Mouse (Mus musculus): ENCODE results near the gene Thsd7a. TPM values are rescaled to one million over a fixed set of nuclear protein-coding genes. Genes with fewer than 3 reads are reported as not detected.

The Thsd7a gene
- polyA plus RNA-seq, 1 experiment: 8.9 TPM

GRCm38 (mm10) chr6:12575619-12576216 lies 173.5 kb downstream of the Thsd7a start:
- H3K4me3 ChIP-seq (ENCODE audit: insufficient read depth, low read length): no peak overlapping the region
- H3K4me1 ChIP-seq (ENCODE audit: control insufficient read depth, insufficient read depth, low read length): no peaks in the 10 kb centered on the region
- no peak overlapping the region for H3K27ac ChIP-seq (ENCODE audit: insufficient read depth, low read length)
- TF ChIP-seq CTCF (IDR thresholded peaks at IDR 0.05; ENCODE audit: extremely low read depth, insufficient read depth, low read length) (no peak), POLR2A (IDR thresholded peaks at IDR 0.05; ENCODE audit: extremely low read depth, insufficient read depth, low read length) (no peak)

- Histone ChIP-seq H3K4me1 (ENCODE audit: control insufficient read depth, insufficient read depth, low read length) (no peaks in the 10 kb centered on the region), H3K27ac (ENCODE audit: insufficient read depth, low read length) (no peak overlapping the region), H3K4me3 (ENCODE audit: insufficient read depth, low read length) (no peak overlapping the region)
- no peak for TF ChIP-seq CTCF (IDR thresholded peaks at IDR 0.05; ENCODE audit: extremely low read depth, insufficient read depth, low read length)
- TF ChIP-seq POLR2A (IDR thresholded peaks at IDR 0.05; ENCODE audit: extremely low read depth, insufficient read depth, low read length): no peak
Measured at GRCm38 (mm10) chr6:12572202-12572601, 177.0 kb downstream of the Thsd7a start.

DNA sequence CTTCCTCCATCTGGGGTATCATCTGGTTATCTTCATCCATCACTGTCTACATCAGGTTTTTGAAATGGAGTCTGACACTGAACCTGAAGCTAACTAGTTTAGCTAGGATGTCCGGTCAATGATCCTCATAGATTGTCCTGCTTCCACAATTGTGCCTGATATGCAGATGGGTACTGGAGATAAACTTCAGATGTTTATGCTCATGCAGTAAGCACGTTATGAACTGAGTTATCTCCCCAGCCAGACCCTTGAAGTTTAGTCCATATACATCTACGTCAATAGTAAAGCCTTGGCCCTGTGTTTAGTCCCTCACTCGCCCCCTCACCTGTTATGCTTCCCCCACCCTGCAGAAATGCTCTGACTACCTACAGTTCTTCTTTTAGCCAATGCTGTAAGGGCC lies 184.1 kb downstream of the Thsd7a start:
- Histone ChIP-seq H3K4me3 (ENCODE audit: insufficient read depth, low read length) (no peak overlapping the region), H3K27ac (ENCODE audit: insufficient read depth, low read length) (no peak overlapping the region), H3K4me1 (ENCODE audit: control insufficient read depth, insufficient read depth, low read length) (no peaks in the 10 kb centered on the region)
- no peak for TF ChIP-seq POLR2A (IDR thresholded peaks at IDR 0.05; ENCODE audit: extremely low read depth, insufficient read depth, low read length)
- TF ChIP-seq CTCF (IDR thresholded peaks at IDR 0.05; ENCODE audit: extremely low read depth, insufficient read depth, low read length): no peak

DNA sequence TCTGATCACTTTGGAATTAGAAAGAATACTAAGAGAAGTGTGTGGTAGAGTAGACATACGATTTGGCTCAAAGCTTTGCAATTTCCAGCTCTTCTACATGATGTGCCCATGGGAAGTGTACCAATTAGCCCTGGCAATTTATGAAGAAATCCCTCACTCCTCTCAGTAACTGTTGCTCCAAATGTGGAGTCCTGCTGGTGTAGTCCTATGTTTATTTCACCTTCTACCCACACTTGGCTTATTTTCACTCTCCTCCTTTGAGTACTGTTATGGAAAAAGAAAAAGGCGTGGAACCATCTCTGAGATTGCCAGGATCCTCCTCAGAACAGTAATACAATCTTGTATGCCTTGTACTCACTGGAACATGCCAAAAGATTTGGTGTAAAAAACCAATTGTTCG lies 186.9 kb downstream of the Thsd7a start:
- Histone ChIP-seq H3K4me3 (ENCODE audit: insufficient read depth, low read length) (no peak overlapping the region), H3K27ac (ENCODE audit: insufficient read depth, low read length) (no peak overlapping the region), H3K4me1 (ENCODE audit: control insufficient read depth, insufficient read depth, low read length) (no peaks in the 10 kb centered on the region)
- no peak for TF ChIP-seq CTCF (IDR thresholded peaks at IDR 0.05; ENCODE audit: extremely low read depth, insufficient read depth, low read length)
- TF ChIP-seq POLR2A (IDR thresholded peaks at IDR 0.05; ENCODE audit: extremely low read depth, insufficient read depth, low read length): no peak

- no peak overlapping the region for H3K4me3 ChIP-seq (ENCODE audit: insufficient read depth, low read length)
- H3K27ac ChIP-seq (ENCODE audit: insufficient read depth, low read length): no peak overlapping the region
Measured at GRCm38 (mm10) chr6:12560500-12560899, 188.7 kb downstream of the Thsd7a start.

GRCm38 (mm10) chr6:12555114-12556099 lies 193.8 kb downstream of the Thsd7a start:
- TF ChIP-seq POLR2A (IDR thresholded peaks at IDR 0.05; ENCODE audit: extremely low read depth, insufficient read depth, low read length) (no peak), CTCF (IDR thresholded peaks at IDR 0.05; ENCODE audit: extremely low read depth, insufficient read depth, low read length) (no peak)
- Histone ChIP-seq H3K27ac (ENCODE audit: insufficient read depth, low read length) (no peak overlapping the region), H3K4me3 (ENCODE audit: insufficient read depth, low read length) (no peak overlapping the region), H3K4me1 (ENCODE audit: control insufficient read depth, insufficient read depth, low read length) (no peaks in the 10 kb centered on the region)

More at GRCm38 (mm10) chr6:12560500-12560899, 188.7 kb downstream of the Thsd7a start:
- no peaks in the 10 kb centered on the region for H3K4me1 ChIP-seq (ENCODE audit: control insufficient read depth, insufficient read depth, low read length)
- TF ChIP-seq CTCF (IDR thresholded peaks at IDR 0.05; ENCODE audit: extremely low read depth, insufficient read depth, low read length): no peak
- no peak for TF ChIP-seq POLR2A (IDR thresholded peaks at IDR 0.05; ENCODE audit: extremely low read depth, insufficient read depth, low read length)

DNA sequence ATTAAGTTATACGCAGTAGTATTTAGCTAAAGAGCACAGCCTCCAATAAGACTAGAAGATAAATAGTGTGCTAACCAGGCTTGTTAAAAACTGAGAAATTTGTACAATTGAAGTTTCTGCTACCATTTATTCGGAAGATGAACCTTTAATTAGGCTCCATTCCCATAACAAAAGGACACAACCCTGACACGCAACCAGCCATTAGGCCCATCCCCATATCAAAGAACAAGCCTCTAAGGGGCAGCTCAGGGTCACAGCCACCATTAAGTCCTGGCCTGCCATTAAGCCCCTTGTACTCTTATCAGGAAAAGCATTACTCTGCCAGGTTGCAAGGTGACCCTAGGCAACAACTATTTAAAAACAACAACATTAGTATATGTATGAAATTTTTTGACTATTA lies 198.0 kb downstream of the Thsd7a start:
- H3K27ac ChIP-seq (ENCODE audit: insufficient read depth, low read length): no peak overlapping the region
- no peak overlapping the region for H3K4me3 ChIP-seq (ENCODE audit: insufficient read depth, low read length)
- TF ChIP-seq CTCF (IDR thresholded peaks at IDR 0.05; ENCODE audit: extremely low read depth, insufficient read depth, low read length) (no peak), POLR2A (IDR thresholded peaks at IDR 0.05; ENCODE audit: extremely low read depth, insufficient read depth, low read length) (no peak)
- H3K4me1 ChIP-seq (ENCODE audit: control insufficient read depth, insufficient read depth, low read length): no peaks in the 10 kb centered on the region

- TF ChIP-seq POLR2A (IDR thresholded peaks at IDR 0.05; ENCODE audit: extremely low read depth, insufficient read depth, low read length) (no peak), CTCF (IDR thresholded peaks at IDR 0.05; ENCODE audit: extremely low read depth, insufficient read depth, low read length) (no peak)
- Histone ChIP-seq H3K27ac (ENCODE audit: insufficient read depth, low read length) (no peak overlapping the region), H3K4me3 (ENCODE audit: insufficient read depth, low read length) (no peak overlapping the region), H3K4me1 (ENCODE audit: control insufficient read depth, insufficient read depth, low read length) (no peaks in the 10 kb centered on the region)
Measured at GRCm38 (mm10) chr6:12550054-12550655, 199.1 kb downstream of the Thsd7a start.

GRCm38 (mm10) chr6:12544096-12544495 lies 205.1 kb downstream of the Thsd7a start:
- no peak overlapping the region for H3K27ac ChIP-seq (ENCODE audit: insufficient read depth, low read length)
- H3K4me1 ChIP-seq (ENCODE audit: control insufficient read depth, insufficient read depth, low read length): no peaks in the 10 kb centered on the region
- H3K4me3 ChIP-seq (ENCODE audit: insufficient read depth, low read length): no peak overlapping the region
- TF ChIP-seq POLR2A (IDR thresholded peaks at IDR 0.05; ENCODE audit: extremely low read depth, insufficient read depth, low read length) (no peak), CTCF (IDR thresholded peaks at IDR 0.05; ENCODE audit: extremely low read depth, insufficient read depth, low read length) (no peak)

All from cortical plate, adult 2 months (tissue).